Mouse (Mus musculus): ENCODE data around the gene Naa35. TPM values are rescaled to one million over a fixed set of nuclear protein-coding genes. Genes with fewer than 3 reads are reported as not detected.

Naa35 gene
- polyA plus RNA-seq, 1 experiment = 35.1 TPM

DNA sequence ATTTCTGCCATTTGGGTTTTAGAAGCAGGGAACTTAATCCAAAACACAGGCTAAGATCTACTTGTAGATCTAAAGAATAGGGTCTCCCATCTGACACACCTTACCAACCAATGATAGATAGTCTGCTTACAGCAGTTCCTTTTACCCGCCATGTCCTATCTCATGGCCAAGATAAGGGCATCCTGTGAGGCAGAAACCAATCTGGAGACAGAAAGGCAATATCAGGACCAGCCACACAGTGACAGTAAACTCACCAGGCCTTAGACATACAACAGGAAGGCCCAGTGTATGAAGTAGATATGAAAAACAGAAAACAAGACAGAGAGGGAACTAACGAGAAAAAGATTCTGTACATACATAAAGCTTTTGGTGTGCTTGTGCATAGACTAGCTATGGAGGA is 57.8 kb downstream of the Naa35 start:
- no peaks in the 10 kb centered on the region for H3K79me3 ChIP-seq (ENCODE audit: low read depth)
- H3K36me3 ChIP-seq (ENCODE audit: control insufficient read depth, insufficient read depth) = peaks cover 1% of the 10 kb centered on the region
- no peaks in the 10 kb centered on the region for H3K27me3 ChIP-seq (ENCODE audit: control insufficient read depth, insufficient read depth, insufficient read length)
- TF ChIP-seq MAX (IDR thresholded peaks at IDR 0.05) (no peak), USF1 (IDR thresholded peaks at IDR 0.05; ENCODE audit: low read depth) (no peak), CTCF (IDR thresholded peaks at IDR 0.05; ENCODE audit: control insufficient read depth, insufficient read depth, insufficient read length) (no peak), MYOG (IDR thresholded peaks at IDR 0.05; ENCODE audit: control insufficient read depth, extremely low read depth, insufficient read length) (no peak)
- no peak overlapping the region for H3K4me3 ChIP-seq (ENCODE audit: insufficient read depth, poor library complexity, severe bottlenecking)
- no peak overlapping the region for H3ac ChIP-seq (ENCODE audit: control insufficient read depth, insufficient read length, low read depth)
- H3K79me2 ChIP-seq (ENCODE audit: control insufficient read depth, insufficient read depth) = no peaks in the 10 kb centered on the region

DNA sequence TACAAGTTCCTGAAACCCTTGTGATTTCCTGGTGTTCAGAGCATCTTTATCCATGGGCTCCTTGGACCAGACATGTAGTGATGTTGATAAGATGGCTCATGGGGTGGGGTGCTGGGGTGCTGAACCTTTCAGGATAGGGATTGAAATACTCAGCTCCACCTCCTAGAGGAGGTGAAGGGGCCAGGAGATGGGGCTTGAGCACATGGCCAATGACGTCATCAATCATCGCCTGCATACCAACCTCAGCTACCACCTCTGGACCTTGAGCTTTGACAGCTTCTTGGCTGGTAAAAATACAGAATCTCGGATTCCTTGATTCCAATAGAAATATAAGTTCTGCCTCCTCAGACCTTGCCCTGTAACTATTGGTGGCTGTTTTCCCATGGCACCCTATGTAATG is 60.4 kb downstream of the Naa35 start:
- H3K36me3 ChIP-seq (ENCODE audit: control insufficient read depth, insufficient read depth) = no peaks in the 10 kb centered on the region
- H3K79me3 ChIP-seq (ENCODE audit: low read depth) = no peaks in the 10 kb centered on the region
- H3K27me3 ChIP-seq (ENCODE audit: control insufficient read depth, insufficient read depth, insufficient read length) = no peaks in the 10 kb centered on the region

DNA sequence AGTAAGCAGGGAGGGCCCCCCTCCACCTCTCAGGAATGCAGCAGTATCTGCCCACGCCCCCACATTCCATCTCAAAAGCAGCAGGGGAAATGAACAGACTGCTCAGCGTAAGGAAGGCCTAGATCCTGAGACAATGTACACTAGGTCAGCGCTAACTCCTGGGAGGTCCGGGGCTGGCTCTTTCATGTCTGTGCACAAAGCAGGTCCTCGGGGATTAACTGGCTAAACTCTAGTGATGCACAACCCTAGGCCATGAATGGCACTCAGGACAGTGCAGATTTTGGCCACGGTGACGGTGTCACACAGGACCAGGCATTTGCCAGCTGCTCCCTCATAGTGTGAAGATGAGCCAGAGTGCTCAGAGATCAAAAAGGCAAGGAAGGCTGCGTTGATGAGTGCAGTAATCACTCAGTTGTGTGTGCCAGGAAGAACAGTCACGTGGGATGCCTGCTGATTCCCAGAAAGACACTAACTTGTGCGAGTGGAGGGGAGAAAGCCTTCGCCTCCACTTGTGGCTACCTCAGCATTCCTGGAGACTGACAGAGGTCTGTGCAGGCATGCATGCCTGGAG is 61.7 kb downstream of the Naa35 start:
- Histone ChIP-seq H3K36me3 (ENCODE audit: control insufficient read depth, insufficient read depth) (no peaks in the 10 kb centered on the region), H3K4me3 (ENCODE audit: insufficient read depth, poor library complexity, severe bottlenecking) (no peak overlapping the region), H3K79me3 (ENCODE audit: low read depth) (no peaks in the 10 kb centered on the region), H3K27me3 (ENCODE audit: control insufficient read depth, insufficient read depth, insufficient read length) (no peaks in the 10 kb centered on the region), H3ac (ENCODE audit: control insufficient read depth, insufficient read length, low read depth) (no peak overlapping the region), H3K79me2 (ENCODE audit: control insufficient read depth, insufficient read depth) (no peaks in the 10 kb centered on the region)
- no peak for TF ChIP-seq MYOD1 (IDR thresholded peaks at IDR 0.05; ENCODE audit: control insufficient read depth, insufficient read length, low read depth)
- TF ChIP-seq USF1 (IDR thresholded peaks at IDR 0.05; ENCODE audit: low read depth) = peak; percentile 23

More for the DNA sequence above, 60.4 kb downstream of the Naa35 start:
- no peak overlapping the region for H3ac ChIP-seq (ENCODE audit: control insufficient read depth, insufficient read length, low read depth)
- no peak for TF ChIP-seq CEBPB (IDR thresholded peaks at IDR 0.05; ENCODE audit: low read depth)
- TF ChIP-seq CTCF (IDR thresholded peaks at IDR 0.05; ENCODE audit: control insufficient read depth, insufficient read depth, insufficient read length) = no peak
- TF ChIP-seq MYOG (IDR thresholded peaks at IDR 0.05; ENCODE audit: control insufficient read depth, extremely low read depth, insufficient read length) = no peak
- H3K4me3 ChIP-seq (ENCODE audit: insufficient read depth, poor library complexity, severe bottlenecking) = no peak overlapping the region
- H3K79me2 ChIP-seq (ENCODE audit: control insufficient read depth, insufficient read depth) = no peaks in the 10 kb centered on the region

DNA sequence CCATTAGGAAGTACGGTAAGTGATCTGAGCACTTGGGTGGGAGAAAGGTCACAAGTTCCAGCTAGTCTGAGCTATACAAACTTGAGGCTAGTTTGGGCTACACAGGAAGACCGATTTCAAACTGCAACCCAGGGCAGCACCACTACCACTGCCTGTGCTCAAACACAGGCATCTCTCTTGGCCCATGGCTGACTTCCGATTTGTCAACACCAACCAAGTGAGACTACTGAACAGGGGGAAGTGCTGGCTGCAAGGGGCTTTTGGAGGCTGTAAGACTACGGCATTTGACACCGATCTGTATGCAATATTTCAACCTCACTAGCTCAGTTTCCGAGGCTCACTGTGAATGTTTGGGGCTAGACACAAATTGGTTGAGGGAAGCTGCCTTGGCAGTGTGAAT is 62.4 kb downstream of the Naa35 start:
- Histone ChIP-seq H3K36me3 (ENCODE audit: control insufficient read depth, insufficient read depth) (no peaks in the 10 kb centered on the region), H3K79me2 (ENCODE audit: control insufficient read depth, insufficient read depth) (no peaks in the 10 kb centered on the region), H3K79me3 (ENCODE audit: low read depth) (no peaks in the 10 kb centered on the region), H3ac (ENCODE audit: control insufficient read depth, insufficient read length, low read depth) (no peak overlapping the region), H3K27me3 (ENCODE audit: control insufficient read depth, insufficient read depth, insufficient read length) (no peaks in the 10 kb centered on the region), H3K4me3 (ENCODE audit: insufficient read depth, poor library complexity, severe bottlenecking) (no peak overlapping the region)
- no peak for TF ChIP-seq FOSL1 (IDR thresholded peaks at IDR 0.05; ENCODE audit: insufficient read depth, low read length, poor library complexity, severe bottlenecking)
- TF ChIP-seq USF1 (IDR thresholded peaks at IDR 0.05; ENCODE audit: low read depth) = no peak
- TF ChIP-seq CTCF (IDR thresholded peaks at IDR 0.05; ENCODE audit: control insufficient read depth, insufficient read depth, insufficient read length) = no peak

DNA sequence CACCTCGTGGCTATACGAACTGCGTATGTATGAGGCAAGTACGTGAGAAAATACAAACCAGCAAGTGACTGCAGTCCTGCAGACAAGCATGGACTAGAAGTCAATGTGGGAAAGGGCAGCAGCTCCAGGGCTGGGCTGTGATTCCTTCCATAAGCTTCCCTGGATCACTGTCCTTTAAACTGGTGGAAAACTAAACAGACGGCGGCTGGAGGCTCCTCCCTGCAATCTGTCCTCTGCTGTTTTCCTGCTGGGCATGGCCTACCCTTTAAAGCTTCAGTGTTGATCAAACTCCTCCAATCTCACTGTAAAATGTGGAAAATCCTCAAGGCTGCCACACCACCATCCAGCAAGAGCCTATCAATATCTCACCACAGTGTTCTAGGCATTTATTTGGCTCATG is 63.5 kb downstream of the Naa35 start:
- TF ChIP-seq USF1 (IDR thresholded peaks at IDR 0.05; ENCODE audit: low read depth) (no peak), MYOG (IDR thresholded peaks at IDR 0.05; ENCODE audit: control insufficient read depth, extremely low read depth, insufficient read length) (no peak), FOSL1 (IDR thresholded peaks at IDR 0.05; ENCODE audit: insufficient read depth, low read length, poor library complexity, severe bottlenecking) (no peak), MYOD1 (IDR thresholded peaks at IDR 0.05; ENCODE audit: control insufficient read depth, insufficient read length, low read depth) (no peak), CTCF (IDR thresholded peaks at IDR 0.05; ENCODE audit: control insufficient read depth, insufficient read depth, insufficient read length) (no peak), CEBPB (IDR thresholded peaks at IDR 0.05; ENCODE audit: low read depth) (no peak), MAX (IDR thresholded peaks at IDR 0.05) (no peak)
- Histone ChIP-seq H3K36me3 (ENCODE audit: control insufficient read depth, insufficient read depth) (no peaks in the 10 kb centered on the region), H3ac (ENCODE audit: control insufficient read depth, insufficient read length, low read depth) (no peak overlapping the region), H3K79me2 (ENCODE audit: control insufficient read depth, insufficient read depth) (no peaks in the 10 kb centered on the region), H3K79me3 (ENCODE audit: low read depth) (no peaks in the 10 kb centered on the region), H3K4me3 (ENCODE audit: insufficient read depth, poor library complexity, severe bottlenecking) (no peak overlapping the region), H3K27me3 (ENCODE audit: control insufficient read depth, insufficient read depth, insufficient read length) (no peaks in the 10 kb centered on the region)

DNA sequence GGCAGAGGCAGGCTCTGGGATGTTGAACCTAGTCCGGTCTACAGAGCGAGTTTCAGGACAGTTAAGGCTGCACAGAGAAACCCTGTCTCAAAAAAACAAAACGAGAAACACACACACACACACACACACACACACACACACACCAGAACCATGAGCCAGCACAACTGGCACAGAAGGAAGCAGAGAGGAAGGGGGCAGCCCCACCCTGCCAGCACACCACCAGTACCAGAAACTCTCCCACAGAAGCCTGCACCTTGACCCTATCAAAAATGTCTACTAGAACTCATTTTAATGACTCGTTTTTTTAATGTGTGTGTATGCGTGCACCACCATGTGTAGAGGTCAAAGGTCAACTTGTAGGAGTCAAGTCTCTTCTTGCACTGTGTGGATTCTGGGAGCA is 64.7 kb downstream of the Naa35 start:
- no peaks in the 10 kb centered on the region for H3K36me3 ChIP-seq (ENCODE audit: control insufficient read depth, insufficient read depth)
- H3K4me3 ChIP-seq (ENCODE audit: insufficient read depth, poor library complexity, severe bottlenecking) = no peak overlapping the region
- no peaks in the 10 kb centered on the region for H3K79me3 ChIP-seq (ENCODE audit: low read depth)
- H3K79me2 ChIP-seq (ENCODE audit: control insufficient read depth, insufficient read depth) = no peaks in the 10 kb centered on the region
- H3ac ChIP-seq (ENCODE audit: control insufficient read depth, insufficient read length, low read depth) = no peak overlapping the region
- no peaks in the 10 kb centered on the region for H3K27me3 ChIP-seq (ENCODE audit: control insufficient read depth, insufficient read depth, insufficient read length)
- TF ChIP-seq MAX (IDR thresholded peaks at IDR 0.05) = no peak
- TF ChIP-seq USF1 (IDR thresholded peaks at IDR 0.05; ENCODE audit: low read depth) = no peak

DNA sequence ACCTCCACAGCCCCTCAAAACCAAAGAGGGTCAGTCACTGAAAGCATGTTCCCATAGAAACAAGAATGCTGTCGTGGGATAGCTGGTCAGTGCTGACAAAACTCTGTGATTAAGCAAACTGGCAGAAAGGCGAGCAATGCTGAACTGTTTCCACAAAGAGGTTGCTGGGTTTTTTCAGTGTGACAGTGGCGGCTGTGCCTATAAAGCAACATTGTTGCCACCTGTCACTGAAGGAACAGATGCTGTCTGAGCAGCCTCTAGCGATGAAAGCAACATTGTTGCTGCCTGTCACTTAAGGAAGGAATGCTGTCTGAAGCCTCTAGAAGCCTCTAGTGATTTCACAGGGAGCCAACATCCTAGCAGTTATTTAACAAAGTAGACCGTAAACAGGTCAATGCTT is 67.6 kb downstream of the Naa35 start:
- Histone ChIP-seq H3K4me3 (ENCODE audit: insufficient read depth, poor library complexity, severe bottlenecking) (no peak overlapping the region), H3ac (ENCODE audit: control insufficient read depth, insufficient read length, low read depth) (no peak overlapping the region), H3K79me3 (ENCODE audit: low read depth) (no peaks in the 10 kb centered on the region), H3K36me3 (ENCODE audit: control insufficient read depth, insufficient read depth) (no peaks in the 10 kb centered on the region), H3K79me2 (ENCODE audit: control insufficient read depth, insufficient read depth) (no peaks in the 10 kb centered on the region), H3K27me3 (ENCODE audit: control insufficient read depth, insufficient read depth, insufficient read length) (no peaks in the 10 kb centered on the region)
- no peak for TF ChIP-seq CEBPB (IDR thresholded peaks at IDR 0.05; ENCODE audit: low read depth)
- TF ChIP-seq MAX (IDR thresholded peaks at IDR 0.05) = no peak
- no peak for TF ChIP-seq MYOD1 (IDR thresholded peaks at IDR 0.05; ENCODE audit: control insufficient read depth, insufficient read length, low read depth)
- TF ChIP-seq MYOG (IDR thresholded peaks at IDR 0.05; ENCODE audit: control insufficient read depth, extremely low read depth, insufficient read length) = no peak
- no peak for TF ChIP-seq FOSL1 (IDR thresholded peaks at IDR 0.05; ENCODE audit: insufficient read depth, low read length, poor library complexity, severe bottlenecking)
- TF ChIP-seq USF1 (IDR thresholded peaks at IDR 0.05; ENCODE audit: low read depth) = no peak
- no peak for TF ChIP-seq CTCF (IDR thresholded peaks at IDR 0.05; ENCODE audit: control insufficient read depth, insufficient read depth, insufficient read length)
